Mouse (Mus musculus): ENCODE measurements around the gene Slc30a2.
"Not testable (repeated sequence)": the region's sequence is repeated elsewhere in the genome, so short reads cannot be mapped to it uniquely, and the experiment has no call there.

Gene Slc30a2

DNA sequence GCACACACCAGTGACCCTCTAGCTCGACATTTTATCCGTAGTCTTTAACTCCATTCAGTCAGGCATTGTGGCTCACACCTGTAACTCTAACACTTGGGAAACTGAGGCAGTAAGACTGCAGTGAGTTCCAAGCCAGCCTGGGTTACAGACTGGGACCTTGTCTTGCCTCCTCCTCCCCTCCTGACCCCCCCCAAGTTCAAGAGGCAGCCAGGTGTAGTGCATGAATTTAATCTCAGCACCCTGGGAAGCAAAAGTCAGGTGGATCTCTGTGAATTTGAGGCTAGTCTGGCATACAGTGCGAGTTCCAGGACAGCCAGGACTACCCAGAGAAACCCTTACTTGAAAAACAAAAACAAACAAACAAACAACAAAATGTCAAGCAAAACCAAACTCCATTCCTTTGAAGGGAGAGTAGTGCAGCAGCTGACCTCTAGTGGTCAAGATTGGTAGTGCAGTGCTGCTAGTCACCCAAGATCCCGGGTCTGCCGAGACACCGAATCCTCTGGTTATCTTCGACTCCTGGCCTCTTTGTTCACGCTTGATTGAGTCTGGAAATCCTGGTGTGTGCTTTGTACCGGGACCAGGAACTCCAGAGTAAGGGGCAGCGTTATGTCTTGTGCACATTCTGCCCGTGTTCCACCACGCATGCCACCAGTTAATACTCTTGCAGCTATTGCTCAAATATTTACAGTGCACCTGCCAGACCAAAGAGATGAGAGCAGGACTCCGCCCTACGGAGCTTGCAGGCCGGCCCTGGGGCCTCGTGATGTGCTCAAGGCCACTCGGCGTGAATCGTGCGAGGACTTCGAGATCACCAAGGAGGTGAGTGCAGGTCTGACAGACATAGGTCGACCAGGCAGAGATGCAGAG lies 13.8 kb downstream of the Slc30a2 start:
- CTCF ChIA-PET, result interaction anchor here (0.8 kb wide), 1 partner anchor 15 kb away, joined by 9 read pairs; no protein-coding TSS in a partner anchor

DNA sequence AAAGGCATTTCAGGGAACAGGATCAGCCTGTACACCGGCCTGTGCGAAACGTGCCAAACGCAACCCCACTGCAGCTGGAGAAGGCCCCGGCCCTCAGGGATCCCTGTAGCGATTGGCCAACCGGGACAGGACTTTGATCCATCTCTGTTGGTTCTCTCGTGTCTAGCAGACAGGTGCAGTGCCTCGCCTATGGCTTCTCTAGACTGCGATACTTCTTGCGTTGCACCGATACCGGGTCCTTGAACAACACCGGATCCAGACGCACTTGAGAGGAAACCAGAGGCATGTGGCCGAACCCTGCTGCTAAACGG lies 14.4 kb downstream of the Slc30a2 start:
- CTCF ChIA-PET, result no interaction called here

- CTCF ChIA-PET, result interaction anchor here (0.6 kb wide), 1 partner anchor 52 kb away, joined by 3 read pairs; no protein-coding TSS in a partner anchor
These were observed 16.7 kb downstream of the Slc30a2 start for GRCm38 (mm10) chr4:134359649-134360048.

DNA sequence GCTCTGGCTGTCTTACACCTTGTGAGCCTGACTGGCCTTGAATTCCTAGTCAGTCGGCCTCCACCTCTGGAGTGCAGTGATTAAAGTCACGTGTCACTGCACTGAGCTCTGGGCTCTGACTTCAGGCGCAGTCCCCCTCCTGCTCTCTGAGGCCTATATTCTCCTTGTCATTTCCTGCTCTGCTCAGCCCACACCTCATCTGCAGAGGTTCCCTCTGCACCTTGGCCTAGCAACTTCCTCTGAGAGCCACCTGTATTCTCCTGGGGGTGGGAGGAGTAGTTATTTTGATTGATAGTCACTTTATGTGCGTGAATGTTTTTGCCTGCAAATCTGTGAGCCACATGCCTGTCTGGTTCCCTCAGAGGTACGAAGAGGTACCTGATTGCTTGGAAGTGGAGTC lies 18.2 kb downstream of the Slc30a2 start:
- CTCF ChIA-PET, result no interaction called here

GRCm38 (mm10) chr4:134362124-134362523 lies 19.1 kb downstream of the Slc30a2 start:
- CTCF ChIA-PET, result interaction anchor here (0.5 kb wide), 1 partner anchor 18 kb away, joined by 3 read pairs; no protein-coding TSS in a partner anchor

DNA sequence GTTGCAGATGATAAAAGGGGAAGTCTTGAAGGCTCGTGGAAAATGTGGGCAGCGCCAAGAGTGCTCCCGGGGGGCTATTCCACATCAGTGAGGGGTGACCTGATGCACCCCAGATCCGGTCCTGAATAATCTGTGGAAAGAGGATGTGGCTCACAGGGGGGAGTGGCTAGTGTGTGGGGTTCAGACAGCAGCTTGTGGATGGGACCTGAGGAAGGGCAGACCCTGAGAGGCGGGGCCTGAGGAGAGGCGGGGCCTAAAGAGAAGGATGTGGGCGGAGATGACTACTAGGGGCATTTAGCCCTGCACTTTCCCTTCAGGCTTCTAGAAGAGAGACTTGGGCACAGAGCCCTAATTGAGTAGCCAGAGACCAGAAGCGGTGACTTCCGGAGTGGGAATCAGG lies 19.6 kb downstream of the Slc30a2 start:
- CTCF ChIA-PET, result interaction anchor here (1.1 kb wide), 1 partner anchor 20 kb away, joined by 3 read pairs; no protein-coding TSS in a partner anchor

- CTCF ChIA-PET, result interaction anchor here (0.6 kb wide), 1 partner anchor 366 kb away, joined by 3 read pairs; no protein-coding TSS in a partner anchor
These were observed 22.3 kb downstream of the Slc30a2 start for GRCm38 (mm10) chr4:134365280-134365679.

- CTCF ChIA-PET, result no interaction called here
These were observed 27.8 kb downstream of the Slc30a2 start for GRCm38 (mm10) chr4:134370649-134371221.

DNA sequence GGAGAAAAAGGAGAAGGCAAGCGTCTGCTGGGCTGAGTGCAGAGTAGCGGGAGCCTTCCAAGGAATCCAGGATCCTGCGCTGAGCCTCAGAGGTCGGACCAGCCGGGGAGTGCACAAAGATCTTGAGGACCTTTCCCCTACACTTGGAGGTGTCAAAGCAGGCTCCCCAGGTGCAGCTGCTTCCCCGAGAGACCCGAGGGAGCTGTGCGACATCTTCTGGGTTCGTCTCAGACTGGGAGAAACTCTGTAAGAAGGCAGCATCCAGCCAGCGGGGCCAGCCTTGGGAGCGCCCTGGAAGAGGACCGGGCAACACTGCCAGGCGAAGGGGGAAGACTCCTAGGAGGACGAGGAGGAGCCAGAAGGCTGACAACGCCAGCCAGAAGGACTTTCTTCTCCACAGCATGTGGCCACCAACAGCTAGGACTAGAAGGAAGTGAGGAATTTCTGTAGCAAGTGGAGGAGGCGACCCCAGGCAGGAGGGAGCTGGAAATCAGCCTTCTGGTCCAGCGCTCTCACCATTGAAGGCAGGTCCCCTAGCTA lies 28.4 kb downstream of the Slc30a2 start:
- CTCF ChIA-PET, result interaction anchor here (0.8 kb wide), 1 partner anchor 15 kb away, joined by 9 read pairs; no protein-coding TSS in a partner anchor

- CTCF ChIA-PET, result interaction anchor here (1.3 kb wide), 1 partner anchor 9 kb away, joined by 4 read pairs; no protein-coding TSS in a partner anchor
These were observed 29.3 kb downstream of the Slc30a2 start for GRCm38 (mm10) chr4:134372294-134372747.

DNA sequence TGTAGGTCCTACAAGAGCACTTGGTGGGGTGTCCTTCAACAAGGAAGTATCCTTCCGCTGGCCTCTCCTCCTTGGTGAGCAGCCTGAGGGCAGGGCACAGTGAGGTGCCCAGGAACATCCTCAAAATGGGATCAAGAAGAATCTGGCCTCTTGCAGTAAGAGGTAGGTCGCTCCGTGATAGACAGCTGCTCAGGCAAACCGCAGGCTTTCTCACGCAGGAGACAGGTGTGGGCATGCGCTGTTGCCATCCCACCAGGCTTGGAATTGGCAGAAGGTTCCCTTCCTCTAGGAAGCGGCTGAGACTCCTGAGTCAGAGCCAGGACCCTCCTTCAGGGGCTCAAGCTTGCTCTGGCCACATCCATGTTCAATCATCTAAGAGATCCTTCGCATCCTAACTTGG lies 30.3 kb downstream of the Slc30a2 start:
- CTCF ChIA-PET, result interaction anchor here (1.3 kb wide), 1 partner anchor 10 kb away, joined by 4 read pairs; no protein-coding TSS in a partner anchor

GRCm38 (mm10) chr4:134374306-134374705 lies 31.3 kb downstream of the Slc30a2 start:
- CTCF ChIA-PET, result interaction anchor here (0.6 kb wide), 1 partner anchor 30 kb away, joined by 7 read pairs; no protein-coding TSS in a partner anchor

DNA sequence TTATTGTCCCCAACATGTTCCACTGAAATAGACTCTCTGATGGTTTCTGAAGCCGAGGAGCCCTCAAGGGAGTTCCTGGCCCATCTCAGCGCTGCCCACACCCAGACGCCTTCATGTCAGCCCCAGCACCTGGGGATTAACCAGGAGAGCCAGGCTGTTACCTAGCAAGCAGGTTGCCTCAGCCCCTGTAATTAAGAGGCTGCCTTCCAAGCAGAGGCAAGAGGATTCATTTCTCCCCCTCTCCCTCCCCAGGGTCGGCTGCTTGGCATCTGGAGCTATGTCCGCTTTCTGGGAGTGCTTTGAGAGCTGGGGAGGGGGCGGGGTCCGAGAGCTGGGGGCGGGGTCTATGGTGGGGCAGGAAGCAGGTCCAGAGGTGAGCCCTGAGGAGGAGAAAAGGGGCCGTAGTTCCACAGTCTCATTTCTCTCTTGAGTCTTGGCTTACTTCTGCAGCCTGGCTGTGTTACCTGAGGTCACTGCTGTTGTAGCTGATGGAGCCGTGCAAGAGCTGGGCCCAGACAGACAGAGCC lies 35.2 kb downstream of the Slc30a2 start:
- CTCF ChIA-PET, result interaction anchor here (0.7 kb wide), 1 partner anchor 720 kb away, joined by 4 read pairs; no protein-coding TSS in a partner anchor

DNA sequence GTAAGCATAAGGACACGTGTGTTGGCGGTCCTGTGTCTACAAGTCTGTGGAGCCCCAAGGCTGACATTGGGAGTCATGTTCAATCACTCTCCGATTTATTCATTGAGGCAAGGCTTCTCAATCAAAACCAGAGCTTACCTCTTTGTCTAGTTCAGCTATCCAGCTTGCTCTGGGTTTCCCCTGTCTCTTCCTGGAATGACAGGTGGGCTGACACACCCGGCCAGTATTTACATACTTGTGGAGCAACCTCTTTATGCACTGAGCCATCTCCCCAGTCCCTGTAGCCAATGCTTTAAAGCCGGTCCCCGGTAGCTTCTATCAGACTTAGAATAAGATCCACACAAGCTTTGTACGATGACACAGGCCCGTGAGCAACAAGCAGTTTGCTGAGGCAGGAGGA lies 36.5 kb downstream of the Slc30a2 start:
- CTCF ChIA-PET, result interaction anchor here (0.7 kb wide), 1 partner anchor 18 kb away, joined by 3 read pairs; no protein-coding TSS in a partner anchor

DNA sequence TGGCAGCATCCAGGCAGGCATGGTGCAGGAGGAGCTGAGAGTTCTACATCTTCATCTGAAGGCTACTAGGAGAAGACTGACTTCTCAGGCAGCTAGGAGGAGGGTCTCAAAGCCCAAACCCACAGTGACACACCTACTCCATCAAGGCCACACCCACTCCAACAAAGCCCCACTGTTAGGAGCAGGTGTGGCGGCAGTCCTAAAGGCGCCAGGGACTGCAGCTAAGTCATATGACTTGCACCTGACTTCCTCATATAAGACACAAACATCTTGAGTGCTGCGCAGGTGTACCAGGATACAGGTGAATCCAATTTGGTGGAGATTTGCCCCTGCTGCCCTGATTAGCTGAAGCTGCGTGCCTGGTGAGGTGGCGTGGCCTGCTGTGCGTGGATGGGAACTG lies 40.8 kb downstream of the Slc30a2 start, which contains the start of gene Extl1:
TSS of gene Extl1 (minus strand) at position 101 of the 400 bp plus-strand sequence.
- CTCF ChIA-PET, result not testable (repeated sequence)

DNA sequence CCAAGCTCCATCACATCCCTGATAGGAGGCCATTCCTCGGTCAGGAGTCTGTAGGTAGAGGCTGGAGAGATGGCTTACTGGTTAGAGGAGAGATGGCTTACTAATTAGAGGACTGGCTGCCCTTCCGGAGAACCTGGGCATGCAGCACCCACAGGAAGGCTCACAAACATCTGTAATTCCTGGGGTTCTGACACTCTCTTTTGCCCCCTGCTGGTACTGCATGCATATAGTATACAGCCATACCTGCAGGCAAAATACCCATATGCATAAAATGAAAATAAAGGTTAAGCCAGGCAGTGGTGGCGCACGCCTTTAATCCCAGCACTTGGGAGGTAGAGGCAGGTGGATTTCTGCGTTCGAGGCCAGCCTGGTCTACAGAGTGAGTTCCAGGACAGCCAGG lies 44.3 kb downstream of the Slc30a2 start:
- CTCF ChIA-PET, result interaction anchor here (0.6 kb wide), 1 partner anchor 40 kb away, joined by 20 read pairs; no protein-coding TSS in a partner anchor

GRCm38 (mm10) chr4:134388397-134388796 lies 45.4 kb downstream of the Slc30a2 start:
- CTCF ChIA-PET, result no interaction called here

- CTCF ChIA-PET, result no interaction called here
These were observed 48.7 kb downstream of the Slc30a2 start for GRCm38 (mm10) chr4:134391636-134392035.

DNA sequence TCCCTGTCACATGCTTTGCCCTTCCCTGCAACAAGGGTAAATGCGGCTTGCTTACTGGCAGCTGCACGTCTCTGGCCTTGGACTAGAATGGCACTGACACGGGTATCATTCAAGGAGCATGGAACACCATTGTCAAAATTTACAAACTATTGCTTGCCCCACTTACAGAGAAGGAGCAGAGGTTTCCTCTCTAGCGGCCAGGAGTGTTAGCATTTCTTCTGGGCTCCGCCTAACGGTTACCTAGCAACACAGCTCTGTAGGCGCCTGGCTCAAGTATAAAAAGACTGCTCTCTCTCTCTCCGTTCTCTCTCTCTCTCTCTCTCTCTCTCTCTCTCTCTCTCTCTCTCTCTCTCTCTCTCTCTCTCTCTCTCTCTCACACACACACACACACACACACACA lies 49.6 kb downstream of the Slc30a2 start:
- CTCF ChIA-PET, result interaction anchor here (0.6 kb wide), 1 partner anchor 143 kb away, joined by 5 read pairs; no protein-coding TSS in a partner anchor

- CTCF ChIA-PET, result interaction anchor here (0.6 kb wide), 1 partner anchor 143 kb away, joined by 5 read pairs; no protein-coding TSS in a partner anchor
These were observed 50.0 kb downstream of the Slc30a2 start for GRCm38 (mm10) chr4:134393026-134393425.

GRCm38 (mm10) chr4:134395142-134395541 lies 52.2 kb downstream of the Slc30a2 start:
- CTCF ChIA-PET, result interaction anchor here (0.7 to 1.2 kb wide), 2 partner anchors 138 to 139 kb away, joined by 3 read pairs; no protein-coding TSS in a partner anchor

Measured in spleen, embryonic (tissue).